8 mouse cellular contexts compared by ENCODE assay signal in genomic region chr4:56070664-56071334, GRCm38 (mm10).
DNase-seq lines count a peak whose midpoint lies in the region; ATAC-seq and TF ChIP-seq lines count a peak whose summit lies in the region.

No protein-coding gene starts in this region.

- no peak overlapping the region for H3K9ac ChIP-seq in kidney, embryonic 15.5 days

- no peak overlapping the region for H3K4me3 ChIP-seq in kidney, adult 2 months (ENCODE audit: insufficient read depth, low read depth, low read length)
- no peak overlapping the region for H3K4me3 ChIP-seq in kidney, embryonic 15.5 days (replicated peaks)
- H3K4me3 ChIP-seq in limb, embryonic 10.5 days = no peak overlapping the region

- no peak overlapping the region for H3K4me2 ChIP-seq in kidney, embryonic 15.5 days

- no peaks in the 10 kb centered on the region for H3K27me3 ChIP-seq in kidney, adult 2 months (replicated peaks; ENCODE audit: control insufficient read depth, insufficient read depth, low read length)
- H3K27me3 ChIP-seq in kidney, embryonic 15.5 days = no peaks in the 10 kb centered on the region
- H3K27me3 ChIP-seq in limb, embryonic 10.5 days (ENCODE audit: low read depth, poor library complexity, severe bottlenecking) = no peaks in the 10 kb centered on the region

- no peak overlapping the region for H3K27ac ChIP-seq in kidney, adult 2 months (ENCODE audit: insufficient read depth, low read depth, low read length)
- no peak overlapping the region for H3K27ac ChIP-seq in kidney, embryonic 15.5 days
- H3K27ac ChIP-seq in limb, embryonic 10.5 days = no peak overlapping the region

- TF ChIP-seq CTCF in kidney, adult 2 months (conservative IDR thresholded peaks at IDR 0.05; ENCODE audit: insufficient read depth, insufficient read length, low read depth, low read length) = no peak

- WGBS in kidney, adult 2 months = 55% methylated on average over 6 of the region's 6 CpGs
- 54% methylated on average over 6 of the region's 6 CpGs for WGBS in kidney, embryonic 15.5 days
- 91% methylated on average over 6 of the region's 6 CpGs for WGBS in limb, embryonic 10.5 days

- no peaks in the 10 kb centered on the region for H3K9me3 ChIP-seq in kidney, embryonic 15.5 days (replicated peaks)
- H3K9me3 ChIP-seq in limb, embryonic 10.5 days (replicated peaks) = no peaks in the 10 kb centered on the region

- H3K4me1 ChIP-seq in kidney, adult 2 months (ENCODE audit: control insufficient read depth, insufficient read depth, low read length) = no peaks in the 10 kb centered on the region
- no peaks in the 10 kb centered on the region for H3K4me1 ChIP-seq in kidney, embryonic 15.5 days
- H3K4me1 ChIP-seq in limb, embryonic 10.5 days = no peaks in the 10 kb centered on the region

- peak; percentile 54 for DNase-seq in kidney, adult 2 months
- peak; percentile 84 for DNase-seq in brain, adult 2 months (ENCODE audit: low read depth, low spot score)
- DNase-seq in gastrocnemius, postnatal 25 days = peak; percentile 55
- peak; percentile 59 to 71 for DNase-seq in layer of hippocampus, adult 8-10 months (ENCODE audit: low spot score in 2 of 2)
- peak; percentile 70 for DNase-seq in skeletal muscle tissue, adult 2 months (ENCODE audit: low read depth, low spot score)
- DNase-seq in limb, embryonic 10.5 days (ENCODE audit: low spot score) = no peak
- no peak for DNase-seq in ovary, postnatal 10 days (ENCODE audit: low spot score)

- no peak for ATAC-seq in kidney, embryonic 15.5 days (replicated peaks; ENCODE audit: low FRiP score)

- no peak for TF ChIP-seq POLR2A in kidney, adult 2 months (IDR thresholded peaks at IDR 0.05; ENCODE audit: low read depth, low read length)

- H3K36me3 ChIP-seq in kidney, adult 2 months (ENCODE audit: control insufficient read depth, insufficient read depth, low read length) = no peaks in the 10 kb centered on the region
- no peaks in the 10 kb centered on the region for H3K36me3 ChIP-seq in kidney, embryonic 15.5 days
- no peaks in the 10 kb centered on the region for H3K36me3 ChIP-seq in limb, embryonic 10.5 days

Comparison
In these comparisons a context has a peak if more than half of its experiments do, and no peak if none do; other contexts are left out.
1. DNase-seq: peak in kidney, adult 2 months (single experiment), brain, adult 2 months (single experiment), gastrocnemius, postnatal 25 days (single experiment), layer of hippocampus, adult 8-10 months (2 of 2) and skeletal muscle tissue, adult 2 months (single experiment); none in limb, embryonic 10.5 days (single experiment) and ovary, postnatal 10 days (single experiment).